Mouse (Mus musculus) liver, adult 2 months (tissue): ENCODE results near the gene Cdc45. TPM values are rescaled to one million over a fixed set of nuclear protein-coding genes. Genes with fewer than 3 reads are reported as not detected.
A peak's percentile ranks its signal among the peaks of the same experiment; 100 is the strongest.

Experiments
- DNase-seq: peaks from one replicate; pipeline ENCODE4 v3.0.0-alpha.2; 2011; ENCODE audit warnings: low read depth, low spot score; ENCODE audit errors: extremely low read depth
- H3K27ac ChIP-seq: fragments of 200-500 bp; replicated peaks from 2 replicates; pipeline ENCODE4 v1.5.1; 2012; ENCODE audit warnings: low read depth, mild to moderate bottlenecking, control low read depth, inconsistent platforms, low read length; ENCODE audit not compliant: insufficient read depth
- H3K27me3 ChIP-seq: fragments of 200-500 bp; 2 replicates; pipeline ENCODE4 v1.6.1; 2012; ENCODE audit warnings: mild to moderate bottlenecking, moderate library complexity, low read length, inconsistent platforms; ENCODE audit not compliant: control insufficient read depth, insufficient read depth
- H3K36me3 ChIP-seq: fragments of 200-500 bp; 2 replicates; pipeline ENCODE4 v1.6.1; 2012; ENCODE audit warnings: low read length, inconsistent platforms; ENCODE audit not compliant: control insufficient read depth, insufficient read depth
- H3K4me1 ChIP-seq: fragments of 200-500 bp; 2 replicates; pipeline ENCODE4 v1.6.1; 2011; ENCODE audit warnings: low read length; ENCODE audit not compliant: control insufficient read depth, insufficient read depth
- H3K4me3 ChIP-seq: fragments of 200-500 bp; 2 replicates; pipeline ENCODE4 v1.5.1; 2011; ENCODE audit warnings: low read depth, mild to moderate bottlenecking, control low read depth, low read length, moderate library complexity; ENCODE audit not compliant: insufficient read depth
- H3K79me2 ChIP-seq: fragments of 200-500 bp; 2 replicates; pipeline ENCODE4 v1.6.1; 2012; ENCODE audit warnings: inconsistent platforms, mild to moderate bottlenecking, low read length, moderate library complexity; ENCODE audit not compliant: control insufficient read depth, insufficient read depth
- H3K9ac ChIP-seq: fragments of 200-500 bp; 2 replicates; pipeline ENCODE4 v1.6.1; 2012; ENCODE audit warnings: low read depth, mild to moderate bottlenecking, control low read depth, inconsistent platforms, low read length
- CTCF ChIP-seq: fragments of 200-500 bp; IDR thresholded peaks from 2 replicates; pipeline ENCODE4 v1.5.1; 2011; ENCODE audit warnings: low read depth, low read length, control low read depth
- POLR2A ChIP-seq: fragments of 200-500 bp; IDR thresholded peaks from 2 replicates; pipeline ENCODE4 v1.6.1; 2011; ENCODE audit warnings: low read length, control low read depth; ENCODE audit not compliant: insufficient read depth; ENCODE audit errors: extremely low read depth
- WGBS: fragments of 180-500 bp; shearing (Covaris S2); methylation state at CpG from one replicate; pipeline ENCODE4 v1.1.7; 2018; 5-methylcytosine and 5-hydroxymethylcytosine counted together
- polyA plus RNA-seq: library from polyadenylated mRNA; depleted of rRNA; stranded (reverse); fragments of >200 nt; gene quantifications from 2 replicates; pipeline ENCODE4 v1.2.3, GENCODE M21; 2012
- total RNA-seq: library from RNA; depleted of rRNA; stranded (reverse); fragments of >200 nt; gene quantifications from 2 replicates; pipeline ENCODE4 v1.2.3, GENCODE M21; 2014

The Cdc45 gene
- total and polyA plus RNA-seq, 2 experiments, result 0.83 to 1.3 TPM

DNA sequence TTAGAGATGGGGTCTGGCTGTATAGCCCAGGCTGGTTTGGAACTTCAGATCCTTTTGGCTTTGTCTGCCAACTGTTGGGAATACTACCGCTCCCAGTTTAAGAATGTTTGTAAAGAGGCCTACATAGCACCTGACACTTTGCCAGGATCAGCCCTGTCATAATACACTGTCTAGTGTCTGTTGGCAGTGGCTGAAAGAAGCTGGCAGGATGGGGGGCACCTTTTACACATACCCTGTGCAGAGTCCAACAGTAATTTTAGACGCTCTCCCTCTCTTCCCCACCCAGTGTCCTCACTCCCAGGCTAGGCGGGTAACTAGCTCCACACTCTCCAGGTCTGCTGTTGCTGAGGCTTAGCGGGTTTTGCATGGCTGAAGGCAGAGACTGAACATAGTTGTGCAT lies 26.6 kb upstream of the Cdc45 start:
- H3K4me3 ChIP-seq, result no peak overlapping the region
- H3K27ac ChIP-seq, result no peak overlapping the region
- H3K36me3 ChIP-seq, result peaks cover 9% of the 10 kb centered on the region
- peaks cover 7% of the 10 kb centered on the region; the same call in 1 of the 2 replicates for H3K79me2 ChIP-seq
- no peaks in the 10 kb centered on the region for H3K27me3 ChIP-seq
- 85% methylated on average over 4 of the region's 4 CpGs for WGBS
- DNase-seq, result no peak
- peaks cover 4% of the 10 kb centered on the region for H3K4me1 ChIP-seq
- TF ChIP-seq CTCF (no peak), POLR2A (no peak)
- H3K9ac ChIP-seq, result no peak overlapping the region

- no peak for TF ChIP-seq CTCF
- peak; percentile 88 for TF ChIP-seq POLR2A
- peak within 1 kb of the TSS; percentile 74 for H3K27ac ChIP-seq
- peak within 1 kb of the TSS; percentile 95 for H3K9ac ChIP-seq
- under 1% methylated on average over 46 of the region's 46 CpGs for WGBS
- H3K4me1 ChIP-seq, result peaks cover 4% of the 10 kb centered on the region
- H3K36me3 ChIP-seq, result peaks cover 21% of the 10 kb centered on the region
- H3K4me3 ChIP-seq, result peak within 1 kb of the TSS; percentile 80
- H3K27me3 ChIP-seq, result no peaks in the 10 kb centered on the region
- H3K79me2 ChIP-seq, result peaks cover 7% of the 10 kb centered on the region; the same call in 1 of the 2 replicates
- peak; percentile 90 for DNase-seq
Observed at GRCm38 (mm10) chr16:18836468-18837208, 24.9 kb upstream of the Cdc45 start, which contains the start of the genes 2510002D24Rik and Gm28539. Gene 2510002D24Rik, plus strand, starts transcription at chr16:18836578. Gene Gm28539, plus strand, starts transcription at chr16:18836584.

GRCm38 (mm10) chr16:18836073-18836467 lies 24.3 kb upstream of the Cdc45 start:
- no peak for DNase-seq
- H3K27me3 ChIP-seq, result no peaks in the 10 kb centered on the region
- H3K9ac ChIP-seq, result no peak overlapping the region
- H3K79me2 ChIP-seq, result peaks cover 7% of the 10 kb centered on the region; the same call in 1 of the 2 replicates
- H3K36me3 ChIP-seq, result peaks cover 26% of the 10 kb centered on the region
- peaks cover 4% of the 10 kb centered on the region for H3K4me1 ChIP-seq
- 17% methylated on average over 3 of the region's 3 CpGs for WGBS
- TF ChIP-seq POLR2A (no peak), CTCF (no peak)
- no peak overlapping the region for H3K27ac ChIP-seq
- H3K4me3 ChIP-seq, result peak overlapping the region; percentile 80; the same call in 1 of the 2 replicates

DNA sequence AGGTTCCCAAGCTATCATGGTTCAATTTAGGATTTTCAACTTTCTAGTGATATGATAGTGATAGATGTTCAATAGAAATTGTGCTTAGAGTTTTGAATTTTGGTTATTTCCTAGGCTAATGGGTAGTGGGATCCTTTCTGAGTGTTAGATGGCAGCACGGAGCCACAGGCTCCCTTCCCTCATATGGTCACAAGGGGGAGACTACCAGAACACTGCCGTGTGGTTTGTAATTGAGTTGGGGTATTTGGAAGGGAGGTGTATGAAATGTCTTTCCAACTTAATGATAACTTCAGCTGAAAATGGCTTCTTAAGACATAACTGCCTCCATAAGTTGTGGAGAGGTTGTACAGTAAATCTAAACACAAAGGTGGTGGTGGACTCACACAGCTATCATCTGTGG lies 21.7 kb upstream of the Cdc45 start:
- Histone ChIP-seq H3K36me3 (peaks cover 44% of the 10 kb centered on the region), H3K9ac (no peak overlapping the region), H3K79me2 (peaks cover 7% of the 10 kb centered on the region; the same call in 1 of the 2 replicates), H3K4me1 (peaks cover 4% of the 10 kb centered on the region), H3K4me3 (no peak overlapping the region), H3K27me3 (no peaks in the 10 kb centered on the region), H3K27ac (no peak overlapping the region)
- no peak for DNase-seq
- WGBS, result 86% methylated on average over 2 of the region's 2 CpGs
- no peak for TF ChIP-seq POLR2A
- no peak for TF ChIP-seq CTCF

- H3K4me3 ChIP-seq, result no peak overlapping the region
- no peaks in the 10 kb centered on the region for H3K27me3 ChIP-seq
- H3K4me1 ChIP-seq, result no peaks in the 10 kb centered on the region
- WGBS, result 89% methylated on average over 6 of the region's 6 CpGs
- no peak for TF ChIP-seq POLR2A
- TF ChIP-seq CTCF, result no peak
- no peak overlapping the region for H3K27ac ChIP-seq
- no peak overlapping the region for H3K9ac ChIP-seq
- H3K36me3 ChIP-seq, result peaks cover 78% of the 10 kb centered on the region
- H3K79me2 ChIP-seq, result no peaks in the 10 kb centered on the region
- DNase-seq, result no peak
Observed at GRCm38 (mm10) chr16:18829102-18829501, 17.3 kb upstream of the Cdc45 start.

GRCm38 (mm10) chr16:18828630-18829029 lies 16.8 kb upstream of the Cdc45 start:
- Histone ChIP-seq H3K4me3 (no peak overlapping the region), H3K36me3 (peaks cover 81% of the 10 kb centered on the region), H3K4me1 (no peaks in the 10 kb centered on the region), H3K27me3 (no peaks in the 10 kb centered on the region), H3K79me2 (no peaks in the 10 kb centered on the region), H3K9ac (no peak overlapping the region), H3K27ac (no peak overlapping the region)
- DNase-seq, result no peak
- TF ChIP-seq CTCF, result no peak
- TF ChIP-seq POLR2A, result no peak
- WGBS, result 92% methylated on average over 3 of the region's 3 CpGs
